Mouse (Mus musculus) CH12.LX (cell line): ENCODE results near the gene Lrrc46. TPM values are rescaled to one million over a fixed set of nuclear protein-coding genes. Genes with fewer than 3 reads are reported as not detected.

Experiments
- polyA plus RNA-seq: library from polyadenylated mRNA; unstranded; fragments of >175 nt; gene quantifications from 2 replicates; pipeline ENCODE4 v1.2.1, GENCODE M21; 2012; ENCODE audit warnings: low read depth; ENCODE audit not compliant: insufficient read length
- total RNA-seq, 2 experiments: library from RNA; depleted of rRNA; stranded (reverse); fragments of 300-350 nt in 1 of 2; fragments of >200 nt in 1 of 2; gene quantifications; 2 replicates each; pipeline ENCODE4 v1.2.3; 2012 to 2014

Gene Lrrc46
- total and polyA plus RNA-seq, 3 experiments = 0.38 to 0.91 TPM; not detected in 1

Other genes with a start within 250 kb of the Lrrc46 start
- gene Nfe2l1, start 211.4 kb downstream of the Lrrc46 start, total RNA-seq (2012; rRNA removed) = 113 and 169 TPM in 2 replicates
- 61.1 and 77.7 TPM in 2 replicates for gene Nfe2l1, start 211.4 kb downstream of the Lrrc46 start, total RNA-seq (2014; rRNA removed)
- gene Nfe2l1, start 211.4 kb downstream of the Lrrc46 start, polyA plus RNA-seq = 145 and 182 TPM in 2 replicates
- gene Copz2, start 191.5 kb downstream of the Lrrc46 start, total RNA-seq (2012; rRNA removed) = 1.3 and 4.1 TPM in 2 replicates
- gene Copz2, start 191.5 kb downstream of the Lrrc46 start, total RNA-seq (2014; rRNA removed) = 0.28 and 0.35 TPM in 2 replicates
- 0.87 and 0.99 TPM in 2 replicates for gene Copz2, start 191.5 kb downstream of the Lrrc46 start, polyA plus RNA-seq
- gene Cdk5rap3, start 124.9 kb downstream of the Lrrc46 start, total RNA-seq (2012; rRNA removed) = 96.3 and 112 TPM in 2 replicates
- gene Cdk5rap3, start 124.9 kb downstream of the Lrrc46 start, total RNA-seq (2014; rRNA removed) = 59.5 and 61.6 TPM in 2 replicates
- gene Cdk5rap3, start 124.9 kb downstream of the Lrrc46 start, polyA plus RNA-seq = 70.3 and 80.0 TPM in 2 replicates
- 0.08 TPM in 2 replicates for gene Prr15l, start 113.3 kb downstream of the Lrrc46 start, total RNA-seq (2012; rRNA removed)
- gene Prr15l, start 113.3 kb downstream of the Lrrc46 start, total RNA-seq (2014; rRNA removed) = not detected in 2 replicates
- gene Prr15l, start 113.3 kb downstream of the Lrrc46 start, polyA plus RNA-seq = 0.19 and 0.31 TPM in 2 replicates
- gene Pnpo, start 97.4 kb downstream of the Lrrc46 start, total RNA-seq (2012; rRNA removed) = 38.5 and 42.9 TPM in 2 replicates
- gene Pnpo, start 97.4 kb downstream of the Lrrc46 start, total RNA-seq (2014; rRNA removed) = 54.3 and 56.2 TPM in 2 replicates
- 32.5 and 36.3 TPM in 2 replicates for gene Pnpo, start 97.4 kb downstream of the Lrrc46 start, polyA plus RNA-seq
- gene Sp2, start 58.4 kb downstream of the Lrrc46 start, total RNA-seq (2012; rRNA removed) = 2.1 and 2.8 TPM in 2 replicates
- gene Sp2, start 58.4 kb downstream of the Lrrc46 start, total RNA-seq (2014; rRNA removed) = 1.1 TPM in 2 replicates
- gene Sp2, start 58.4 kb downstream of the Lrrc46 start, polyA plus RNA-seq = 15.9 and 21.0 TPM in 2 replicates
- gene Sp6, start 28.0 kb downstream of the Lrrc46 start, total RNA-seq (2012; rRNA removed) = 44.3 and 65.5 TPM in 2 replicates
- gene Sp6, start 28.0 kb downstream of the Lrrc46 start, total RNA-seq (2014; rRNA removed) = 15.8 and 18.4 TPM in 2 replicates
- 10.0 and 10.1 TPM in 2 replicates for gene Sp6, start 28.0 kb downstream of the Lrrc46 start, polyA plus RNA-seq
- 55.8 and 63.9 TPM in 2 replicates for gene Scrn2, start 11.5 kb downstream of the Lrrc46 start, total RNA-seq (2012; rRNA removed)
- 34.5 and 37.5 TPM in 2 replicates for gene Scrn2, start 11.5 kb downstream of the Lrrc46 start, total RNA-seq (2014; rRNA removed)
- 35.2 and 41.1 TPM in 2 replicates for gene Scrn2, start 11.5 kb downstream of the Lrrc46 start, polyA plus RNA-seq
- 111 and 119 TPM in 2 replicates for gene Mrpl10, start 153 bp upstream of the Lrrc46 start, total RNA-seq (2012; rRNA removed)
- 93.2 and 104 TPM in 2 replicates for gene Mrpl10, start 153 bp upstream of the Lrrc46 start, total RNA-seq (2014; rRNA removed)
- gene Mrpl10, start 153 bp upstream of the Lrrc46 start, polyA plus RNA-seq = 110 and 132 TPM in 2 replicates
- 14.2 and 17.6 TPM in 2 replicates for gene Osbpl7, start 9.2 kb upstream of the Lrrc46 start, total RNA-seq (2012; rRNA removed)
- gene Osbpl7, start 9.2 kb upstream of the Lrrc46 start, total RNA-seq (2014; rRNA removed) = 6.6 and 7.4 TPM in 2 replicates
- 22.1 and 24.4 TPM in 2 replicates for gene Osbpl7, start 9.2 kb upstream of the Lrrc46 start, polyA plus RNA-seq
- gene Tbx21, start 73.9 kb upstream of the Lrrc46 start, total RNA-seq (2012; rRNA removed) = 0.08 TPM in 2 replicates
- gene Tbx21, start 73.9 kb upstream of the Lrrc46 start, total RNA-seq (2014; rRNA removed) = not detected in 2 replicates
- gene Tbx21, start 73.9 kb upstream of the Lrrc46 start, polyA plus RNA-seq = 0.09 TPM in 1 of 2 replicates, not detected in the other
- gene Tbkbp1, start 110.1 kb upstream of the Lrrc46 start, total RNA-seq (2012; rRNA removed) = 2.1 and 3.1 TPM in 2 replicates
- 0.44 and 1.2 TPM in 2 replicates for gene Tbkbp1, start 110.1 kb upstream of the Lrrc46 start, total RNA-seq (2014; rRNA removed)
- 5.2 and 5.7 TPM in 2 replicates for gene Tbkbp1, start 110.1 kb upstream of the Lrrc46 start, polyA plus RNA-seq
- gene Kpnb1, start 146.5 kb upstream of the Lrrc46 start, total RNA-seq (2012; rRNA removed) = 194 and 264 TPM in 2 replicates
- 234 and 260 TPM in 2 replicates for gene Kpnb1, start 146.5 kb upstream of the Lrrc46 start, total RNA-seq (2014; rRNA removed)
- 411 and 465 TPM in 2 replicates for gene Kpnb1, start 146.5 kb upstream of the Lrrc46 start, polyA plus RNA-seq
- 37.6 and 42.5 TPM in 2 replicates for gene Npepps, start 239.2 kb upstream of the Lrrc46 start, total RNA-seq (2012; rRNA removed)
- 29.8 and 33.8 TPM in 2 replicates for gene Npepps, start 239.2 kb upstream of the Lrrc46 start, total RNA-seq (2014; rRNA removed)
- gene Npepps, start 239.2 kb upstream of the Lrrc46 start, polyA plus RNA-seq = 50.8 and 56.3 TPM in 2 replicates